Mouse (Mus musculus) gastrocnemius, postnatal 4 days (tissue): ENCODE measurements around the gene Nutf2-ps1. TPM values are rescaled to one million over a fixed set of nuclear protein-coding genes. Genes with fewer than 3 reads are reported as not detected.

Source experiments
- total RNA-seq, 2 experiments: library from RNA; stranded (reverse); gene quantifications; 2 replicates each; pipeline ENCODE4 v1.2.3; 2021

Nutf2-ps1 gene
- total RNA-seq, 2 experiments from 2014 or later: 81.5 to 91.3 TPM

Other genes starting within 250 kb of the Nutf2-ps1 start
- not detected for gene Gm10197, start 217.3 kb downstream of the Nutf2-ps1 start, total RNA-seq
- gene Smndc1, start 198.5 kb downstream of the Nutf2-ps1 start, total RNA-seq: 10 to 100 TPM; 36.6 to 42.4 TPM
- 1 to 10 TPM; 1.2 to 1.4 TPM for gene Dusp5, start 60.0 kb downstream of the Nutf2-ps1 start, total RNA-seq
- gene Smc3, start 11.3 kb upstream of the Nutf2-ps1 start, total RNA-seq: 10 to 100 TPM; 35.8 to 42.2 TPM
- 10 to 100 TPM; 53.7 to 62.8 TPM for gene Rbm20, start 88.2 kb upstream of the Nutf2-ps1 start, total RNA-seq